Mouse (Mus musculus) brain, embryonic 14.5 days (tissue): Measurements from ENCODE around the gene Stard10.

Experiments used
- CTCF ChIP-seq: fragments of 200-500 bp; IDR thresholded peaks from 2 replicates; pipeline ENCODE4 v1.5.1; 2012; ENCODE audit warnings: inconsistent platforms, mild to moderate bottlenecking, moderate library complexity, borderline replicate concordance; ENCODE audit not compliant: insufficient read depth, insufficient read length; ENCODE audit errors: extremely low read depth
- POLR2A ChIP-seq: fragments of 200-500 bp; IDR thresholded peaks from 2 replicates; pipeline ENCODE4 v1.6.1; 2012; ENCODE audit warnings: mild to moderate bottlenecking, inconsistent platforms, borderline replicate concordance; ENCODE audit not compliant: poor library complexity, insufficient read depth, insufficient read length, severe bottlenecking; ENCODE audit errors: extremely low read depth

DNA sequence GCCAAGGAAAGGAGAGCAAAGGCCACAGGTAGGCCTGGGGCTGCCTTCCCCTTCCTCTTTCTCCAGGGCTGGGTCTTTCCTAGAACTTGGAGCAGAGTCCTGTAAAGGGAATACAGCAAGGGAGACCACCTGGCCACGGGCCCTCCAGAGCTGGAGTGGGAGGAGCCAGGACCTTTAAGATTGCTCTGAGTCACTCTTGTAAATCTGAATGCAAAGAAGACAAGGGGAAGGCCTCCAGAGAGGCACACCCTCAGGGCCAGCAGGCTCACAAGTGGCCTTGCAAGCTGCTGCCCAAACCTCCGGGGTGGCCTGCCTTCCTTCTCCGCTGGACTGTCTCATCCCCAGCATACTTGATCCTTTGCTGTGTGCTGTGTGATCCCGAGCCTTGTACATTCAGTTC lies 44.9 kb downstream of the Stard10 start:
- TF ChIP-seq CTCF = no peak
- TF ChIP-seq POLR2A = no peak
